ENCODE assay signal across 13 mouse cellular contexts in genomic region chr1:52884208-52884607, GRCm38 (mm10).
DNase-seq lines count a peak whose midpoint lies in the region.
"Had no signal": no experiment of that assay in that cellular context is flagged by ENCODE, and none has a peak within 500 bp of the region (broad histone marks: within the 10 kb centered on the region; RNA-seq: fewer than 3 reads in every experiment).

No protein-coding gene starts in this region.

- DNase-seq in cerebellum, postnatal 10 days: peak; percentile 3 to 16
- DNase-seq in cerebellum, adult 18-20 months: no peak
- DNase-seq in testis, postnatal 14 days (ENCODE audit: low spot score): peak; percentile 5
- no peak for DNase-seq in testis, postnatal 10 days (ENCODE audit: low spot score)
- peak; percentile 15 for DNase-seq in brain, adult 2 months (ENCODE audit: low read depth, low spot score)
- no peak for DNase-seq in urinary bladder, adult 18-20 months (ENCODE audit: low spot score in 2 of 2)
- DNase-seq: adrenal gland, postnatal 10 days; cerebellum, adult 11 months; cerebellum, adult 9-10 months; forebrain, postnatal 0 days; gastrocnemius, adult 2 months; gastrocnemius, postnatal 14 days; heart, adult 11 months had no signal

Comparison
In these comparisons a context has a peak if more than half of its experiments do, and no peak if none do; other contexts are left out.
1. DNase-seq: peak in cerebellum, postnatal 10 days (2 of 2), testis, postnatal 14 days (single experiment) and brain, adult 2 months (single experiment); none in cerebellum, adult 18-20 months (0 of 2), testis, postnatal 10 days (single experiment) and urinary bladder, adult 18-20 months (0 of 2).